Mouse (Mus musculus): ENCODE results near the gene Fam129b. TPM values are rescaled to one million over a fixed set of nuclear protein-coding genes. Genes with fewer than 3 reads are reported as not detected.
A peak's percentile ranks its signal among the peaks of the same experiment; 100 is the strongest.

The Fam129b gene
- polyA plus RNA-seq, 1 experiment from 2014 or later: 108 TPM

DNA sequence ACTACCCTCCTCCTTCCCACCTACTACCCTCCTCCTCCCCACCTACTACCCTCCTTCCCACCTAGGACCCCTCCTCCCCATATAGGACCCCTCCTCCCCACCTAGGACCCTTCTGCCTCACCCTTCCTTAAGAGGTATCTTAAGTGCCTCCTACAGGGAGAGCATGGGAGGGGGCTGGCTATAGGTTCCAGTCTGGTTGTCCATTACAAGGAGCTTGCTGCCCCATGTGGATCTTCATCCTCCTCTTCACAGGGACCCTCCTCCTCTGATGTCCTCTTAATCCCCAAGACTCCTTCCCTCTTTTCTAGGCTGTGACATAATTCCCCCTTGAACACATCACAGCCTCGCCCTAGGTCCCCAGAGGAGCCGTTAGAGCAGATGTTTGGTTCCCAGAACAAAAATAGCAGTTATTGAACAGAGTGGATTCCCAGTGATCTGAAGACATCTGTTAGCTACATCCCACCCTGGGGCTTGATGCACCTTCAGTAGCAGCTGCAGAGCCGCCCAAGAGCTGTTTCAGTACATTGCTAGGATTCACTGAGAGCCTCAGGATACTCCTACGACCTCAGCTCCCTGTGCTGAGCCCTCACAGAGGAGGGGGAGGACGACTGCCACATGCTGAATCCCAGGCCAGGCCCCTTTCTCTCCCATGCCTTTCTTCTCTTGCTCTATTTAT lies 20.0 kb upstream of the Fam129b start:
- WGBS: 46% methylated on average over 5 of the region's 5 CpGs
- Histone ChIP-seq H3K9ac (ENCODE audit: low read length) (no peak overlapping the region), H3K4me3 (replicated peaks; ENCODE audit: low read length) (no peak overlapping the region), H3K27ac (ENCODE audit: low read length) (no peak overlapping the region), H3K27me3 (ENCODE audit: control insufficient read depth, insufficient read depth, low read length) (no peaks in the 10 kb centered on the region), H3K4me1 (ENCODE audit: control insufficient read depth, insufficient read depth, low read length) (no peaks in the 10 kb centered on the region), H3K4me2 (ENCODE audit: low read depth, low read length) (no peak overlapping the region), H3K9me3 (replicated peaks; ENCODE audit: control insufficient read depth, low read length) (no peaks in the 10 kb centered on the region), H3K36me3 (ENCODE audit: control insufficient read depth, insufficient read depth, low read length) (no peaks in the 10 kb centered on the region)
- no peak for ATAC-seq (ENCODE audit: insufficient read depth, low FRiP score)

- Histone ChIP-seq H3K4me2 (ENCODE audit: low read depth, low read length) (no peak overlapping the region), H3K9me3 (replicated peaks; ENCODE audit: control insufficient read depth, low read length) (no peaks in the 10 kb centered on the region), H3K4me3 (replicated peaks; ENCODE audit: low read length) (no peak overlapping the region), H3K9ac (ENCODE audit: low read length) (no peak overlapping the region), H3K27ac (ENCODE audit: low read length) (no peak overlapping the region), H3K27me3 (ENCODE audit: control insufficient read depth, insufficient read depth, low read length) (no peaks in the 10 kb centered on the region), H3K4me1 (ENCODE audit: control insufficient read depth, insufficient read depth, low read length) (no peaks in the 10 kb centered on the region), H3K36me3 (ENCODE audit: control insufficient read depth, insufficient read depth, low read length) (no peaks in the 10 kb centered on the region)
- ATAC-seq (ENCODE audit: insufficient read depth, low FRiP score): peak; percentile 63; the same call in 1 of the 2 replicates
- 3% methylated on average over 7 of the region's 7 CpGs for WGBS
These were observed 18.3 kb upstream of the Fam129b start for GRCm38 (mm10) chr2:32857584-32857983.

GRCm38 (mm10) chr2:32859010-32859621 lies 16.8 kb upstream of the Fam129b start:
- Histone ChIP-seq H3K36me3 (ENCODE audit: control insufficient read depth, insufficient read depth, low read length) (no peaks in the 10 kb centered on the region), H3K9me3 (replicated peaks; ENCODE audit: control insufficient read depth, low read length) (no peaks in the 10 kb centered on the region), H3K4me2 (ENCODE audit: low read depth, low read length) (no peak overlapping the region), H3K9ac (ENCODE audit: low read length) (no peak overlapping the region), H3K4me3 (replicated peaks; ENCODE audit: low read length) (no peak overlapping the region), H3K4me1 (ENCODE audit: control insufficient read depth, insufficient read depth, low read length) (no peaks in the 10 kb centered on the region), H3K27ac (ENCODE audit: low read length) (no peak overlapping the region), H3K27me3 (ENCODE audit: control insufficient read depth, insufficient read depth, low read length) (no peaks in the 10 kb centered on the region)
- ATAC-seq (ENCODE audit: insufficient read depth, low FRiP score): no peak
- WGBS: 43% methylated on average over 10 of the region's 10 CpGs

- no peaks in the 10 kb centered on the region for H3K27me3 ChIP-seq (ENCODE audit: control insufficient read depth, insufficient read depth, low read length)
- no peak for ATAC-seq (ENCODE audit: insufficient read depth, low FRiP score)
- WGBS: 82% methylated on average over 5 of the region's 5 CpGs
- H3K4me2 ChIP-seq (ENCODE audit: low read depth, low read length): no peak overlapping the region
- no peaks in the 10 kb centered on the region for H3K36me3 ChIP-seq (ENCODE audit: control insufficient read depth, insufficient read depth, low read length)
- no peak overlapping the region for H3K9ac ChIP-seq (ENCODE audit: low read length)
- H3K9me3 ChIP-seq (replicated peaks; ENCODE audit: control insufficient read depth, low read length): no peaks in the 10 kb centered on the region
- no peak overlapping the region for H3K27ac ChIP-seq (ENCODE audit: low read length)
- no peaks in the 10 kb centered on the region for H3K4me1 ChIP-seq (ENCODE audit: control insufficient read depth, insufficient read depth, low read length)
- no peak overlapping the region for H3K4me3 ChIP-seq (replicated peaks; ENCODE audit: low read length)
These were observed 16.3 kb upstream of the Fam129b start for GRCm38 (mm10) chr2:32859622-32860012.

DNA sequence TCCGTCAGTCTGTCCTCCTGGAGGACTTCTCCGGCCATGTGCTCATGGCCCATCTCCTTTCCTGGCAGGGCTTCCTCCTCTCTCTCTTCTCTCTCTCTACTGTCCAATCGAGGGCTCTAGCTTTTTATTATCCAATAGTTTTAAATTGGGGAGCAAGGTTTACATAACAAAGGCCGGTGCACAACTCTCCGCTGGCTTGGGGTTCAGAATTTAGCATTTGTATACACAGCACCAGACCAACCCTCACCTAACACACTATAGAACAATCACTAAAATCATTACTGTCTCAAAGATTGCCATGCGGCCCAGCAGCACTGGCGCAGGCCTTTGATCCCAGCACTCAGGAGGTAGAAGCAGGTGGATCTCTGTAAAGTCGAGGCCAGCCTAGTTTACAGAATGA lies 15.1 kb upstream of the Fam129b start:
- no peak overlapping the region for H3K4me2 ChIP-seq (ENCODE audit: low read depth, low read length)
- H3K4me3 ChIP-seq (replicated peaks; ENCODE audit: low read length): no peak overlapping the region
- WGBS: 83% methylated on average over 8 of the region's 8 CpGs
- no peak for ATAC-seq (ENCODE audit: insufficient read depth, low FRiP score)
- no peaks in the 10 kb centered on the region for H3K27me3 ChIP-seq (ENCODE audit: control insufficient read depth, insufficient read depth, low read length)
- H3K9me3 ChIP-seq (replicated peaks; ENCODE audit: control insufficient read depth, low read length): no peaks in the 10 kb centered on the region
- H3K4me1 ChIP-seq (ENCODE audit: control insufficient read depth, insufficient read depth, low read length): no peaks in the 10 kb centered on the region
- no peak overlapping the region for H3K27ac ChIP-seq (ENCODE audit: low read length)
- no peak overlapping the region for H3K9ac ChIP-seq (ENCODE audit: low read length)
- H3K36me3 ChIP-seq (ENCODE audit: control insufficient read depth, insufficient read depth, low read length): no peaks in the 10 kb centered on the region

DNA sequence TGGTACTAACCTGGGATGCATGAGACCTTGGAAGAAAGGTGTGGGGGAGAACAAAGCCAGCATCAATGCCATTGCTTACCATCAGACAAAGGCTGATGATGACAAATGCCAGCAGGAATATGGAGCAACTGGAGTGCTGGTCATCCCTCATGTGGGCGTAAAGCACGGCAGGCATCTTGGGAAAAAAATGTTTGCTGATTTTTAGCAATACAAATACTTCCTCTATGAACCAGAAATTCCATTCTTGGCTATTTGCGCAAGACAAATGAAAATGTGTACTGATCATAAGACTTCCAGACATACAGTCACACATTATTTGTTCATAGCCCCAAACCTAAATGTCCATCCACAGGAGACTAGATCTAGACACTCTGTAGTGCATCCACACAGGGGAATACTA lies 12.6 kb upstream of the Fam129b start:
- H3K4me1 ChIP-seq (ENCODE audit: control insufficient read depth, insufficient read depth, low read length): no peaks in the 10 kb centered on the region
- ATAC-seq (ENCODE audit: insufficient read depth, low FRiP score): no peak
- H3K36me3 ChIP-seq (ENCODE audit: control insufficient read depth, insufficient read depth, low read length): no peaks in the 10 kb centered on the region
- no peak overlapping the region for H3K4me2 ChIP-seq (ENCODE audit: low read depth, low read length)
- H3K27me3 ChIP-seq (ENCODE audit: control insufficient read depth, insufficient read depth, low read length): no peaks in the 10 kb centered on the region
- no peak overlapping the region for H3K4me3 ChIP-seq (replicated peaks; ENCODE audit: low read length)
- no peak overlapping the region for H3K27ac ChIP-seq (ENCODE audit: low read length)
- WGBS: 89% methylated on average over 3 of the region's 3 CpGs
- no peaks in the 10 kb centered on the region for H3K9me3 ChIP-seq (replicated peaks; ENCODE audit: control insufficient read depth, low read length)
- H3K9ac ChIP-seq (ENCODE audit: low read length): no peak overlapping the region

GRCm38 (mm10) chr2:32864755-32865154 lies 11.2 kb upstream of the Fam129b start:
- Histone ChIP-seq H3K9ac (ENCODE audit: low read length) (no peak overlapping the region), H3K27ac (ENCODE audit: low read length) (no peak overlapping the region), H3K27me3 (ENCODE audit: control insufficient read depth, insufficient read depth, low read length) (no peaks in the 10 kb centered on the region), H3K4me2 (ENCODE audit: low read depth, low read length) (no peak overlapping the region), H3K4me1 (ENCODE audit: control insufficient read depth, insufficient read depth, low read length) (peaks cover 4% of the 10 kb centered on the region; the same call in 1 of the 2 replicates), H3K36me3 (ENCODE audit: control insufficient read depth, insufficient read depth, low read length) (no peaks in the 10 kb centered on the region), H3K9me3 (replicated peaks; ENCODE audit: control insufficient read depth, low read length) (no peaks in the 10 kb centered on the region), H3K4me3 (replicated peaks; ENCODE audit: low read length) (no peak overlapping the region)
- 65% methylated on average over 2 of the region's 2 CpGs for WGBS
- ATAC-seq (ENCODE audit: insufficient read depth, low FRiP score): no peak

GRCm38 (mm10) chr2:32867354-32867753 lies 8.6 kb upstream of the Fam129b start:
- Histone ChIP-seq H3K27ac (ENCODE audit: low read length) (peak overlapping the region; percentile 67), H3K9ac (ENCODE audit: low read length) (no peak overlapping the region), H3K36me3 (ENCODE audit: control insufficient read depth, insufficient read depth, low read length) (no peaks in the 10 kb centered on the region), H3K9me3 (replicated peaks; ENCODE audit: control insufficient read depth, low read length) (no peaks in the 10 kb centered on the region), H3K4me2 (ENCODE audit: low read depth, low read length) (no peak overlapping the region), H3K4me1 (ENCODE audit: control insufficient read depth, insufficient read depth, low read length) (peaks cover 12% of the 10 kb centered on the region; the same call in 1 of the 2 replicates), H3K27me3 (ENCODE audit: control insufficient read depth, insufficient read depth, low read length) (no peaks in the 10 kb centered on the region), H3K4me3 (replicated peaks; ENCODE audit: low read length) (no peak overlapping the region)
- 0 out of 2 replicates have a peak, but pooled peaks have one; percentile 25 for ATAC-seq (ENCODE audit: insufficient read depth, low FRiP score)
- WGBS: 62% methylated on average over 4 of the region's 4 CpGs

DNA sequence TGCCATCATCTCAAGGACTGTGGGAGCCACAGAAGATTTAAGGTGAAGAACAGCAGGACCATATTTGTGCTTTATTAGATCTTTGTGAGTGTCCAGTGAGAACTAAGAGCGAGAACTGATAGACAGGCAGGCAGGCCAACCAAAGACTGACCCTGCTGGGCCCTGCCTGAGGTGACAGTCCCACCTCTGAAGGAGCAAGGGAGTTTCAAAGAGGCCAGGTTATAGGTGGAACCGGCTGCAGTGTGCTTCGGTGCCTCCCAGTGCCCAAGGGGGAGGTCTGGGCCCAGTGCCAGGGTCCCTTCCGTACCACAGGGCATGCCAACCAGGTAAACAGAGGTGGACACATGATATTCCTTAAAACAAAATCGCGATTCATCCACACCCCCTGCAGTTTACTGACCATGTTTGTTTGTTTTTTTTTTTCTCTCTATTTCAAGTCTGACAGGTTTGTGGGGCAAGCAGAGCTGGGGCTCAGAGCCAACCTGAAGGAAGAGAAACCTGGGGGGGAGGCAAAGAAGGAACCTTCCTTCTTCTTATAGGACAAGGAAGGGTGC lies 6.1 kb upstream of the Fam129b start:
- Histone ChIP-seq H3K27ac (ENCODE audit: low read length) (peak overlapping the region; percentile 95), H3K36me3 (ENCODE audit: control insufficient read depth, insufficient read depth, low read length) (no peaks in the 10 kb centered on the region), H3K4me2 (ENCODE audit: low read depth, low read length) (peak overlapping the region; percentile 25; the same call in 1 of the 2 replicates), H3K4me3 (replicated peaks; ENCODE audit: low read length) (no peak overlapping the region), H3K4me1 (ENCODE audit: control insufficient read depth, insufficient read depth, low read length) (peaks cover 26% of the 10 kb centered on the region), H3K9me3 (replicated peaks; ENCODE audit: control insufficient read depth, low read length) (no peaks in the 10 kb centered on the region), H3K9ac (ENCODE audit: low read length) (peak overlapping the region; percentile 29; the same call in 1 of the 2 replicates), H3K27me3 (ENCODE audit: control insufficient read depth, insufficient read depth, low read length) (no peaks in the 10 kb centered on the region)
- WGBS: 42% methylated on average over 6 of the region's 6 CpGs
- 0 out of 2 replicates have a peak, but pooled peaks have one; percentile 18 for ATAC-seq (ENCODE audit: insufficient read depth, low FRiP score)
